Mouse (Mus musculus) kidney, adult 18-20 months (tissue): ENCODE results near the gene Tekt5.

Experiments used
- DNase-seq: peaks from one replicate; pipeline ENCODE4 v3.0.0; 2021

The Tekt5 gene

DNA sequence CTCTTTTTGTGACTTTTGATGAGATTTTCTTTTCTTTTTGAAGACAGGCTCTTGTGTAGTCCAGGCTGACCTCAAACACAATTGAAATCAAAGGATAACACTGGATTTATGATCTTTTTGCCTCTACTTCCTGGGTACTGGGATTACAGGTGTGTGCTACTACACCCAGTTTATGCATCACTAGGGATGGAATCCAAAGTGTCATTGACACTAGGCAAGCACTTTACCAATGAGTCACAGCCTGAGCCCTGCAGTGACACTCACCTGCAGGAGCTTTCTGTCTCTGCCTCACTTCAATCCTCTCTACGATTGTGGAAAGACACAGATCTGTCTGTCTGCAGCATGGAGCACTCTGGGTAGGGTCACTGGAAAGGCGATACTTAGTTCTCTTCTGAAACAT, 59.3 kb downstream of the Tekt5 start:
- no peak for DNase-seq

DNA sequence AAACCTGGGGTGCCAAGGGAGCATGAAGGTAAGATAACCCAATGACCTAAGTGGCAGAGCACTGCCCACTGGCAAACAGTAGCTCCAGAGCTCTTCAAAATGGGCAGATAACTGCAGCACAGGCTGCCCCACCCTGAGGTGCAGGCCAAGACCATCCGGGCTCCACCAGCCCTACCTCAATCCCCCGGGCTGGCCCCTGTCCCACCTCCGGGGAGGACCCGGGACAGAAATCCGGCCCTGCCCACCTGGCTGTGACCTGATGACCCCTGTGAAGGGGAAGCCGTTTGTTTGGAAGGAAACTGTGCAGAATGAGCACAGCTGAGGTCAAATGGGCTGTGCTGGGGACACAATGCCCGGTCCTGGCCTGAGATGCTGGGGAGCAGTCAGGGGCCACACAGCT, 62.6 kb downstream of the Tekt5 start:
- no peak for DNase-seq

DNA sequence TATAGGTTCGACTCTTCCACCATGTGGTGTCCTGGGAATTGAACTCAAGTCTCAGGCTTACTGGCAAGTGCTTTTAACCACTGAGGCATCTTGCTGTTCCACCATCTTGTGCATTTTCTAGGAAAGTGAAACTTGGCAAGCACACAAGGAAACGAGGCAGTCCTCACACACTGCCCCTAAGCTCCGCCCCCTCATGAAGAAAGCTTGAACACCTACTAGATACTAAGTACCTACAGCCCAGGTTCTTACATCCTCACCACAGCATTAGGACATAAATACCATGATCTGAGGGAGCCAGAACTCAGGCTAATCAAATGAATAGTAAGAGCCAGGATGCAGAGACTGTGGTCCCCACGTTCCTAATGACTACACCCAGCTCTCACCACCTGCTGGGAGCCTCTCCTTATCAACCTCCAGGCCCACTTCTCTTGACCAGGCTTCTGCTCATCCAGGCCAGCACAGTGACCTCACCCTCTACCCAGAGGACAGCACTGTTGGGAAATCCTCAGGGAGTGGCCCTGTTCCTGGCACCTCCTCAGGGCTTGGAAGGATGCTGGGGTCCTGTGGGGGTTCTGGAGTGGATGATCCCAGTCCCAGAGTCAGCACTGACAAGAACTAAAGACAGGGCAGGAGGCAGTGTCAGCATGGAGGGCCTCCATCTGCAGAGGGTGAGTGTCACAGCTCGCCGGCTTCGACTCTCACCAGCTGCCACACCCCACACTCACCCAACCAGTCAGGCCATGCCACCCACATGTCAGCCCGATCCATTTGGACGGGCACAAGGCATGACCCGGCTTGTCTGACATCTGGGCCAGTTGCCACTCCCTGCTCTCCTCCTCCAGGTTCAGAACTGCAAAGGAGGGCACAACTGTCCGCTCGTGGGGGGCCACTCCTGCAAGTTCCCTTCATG, 64.4 kb downstream of the Tekt5 start:
- DNase-seq = no peak

DNA sequence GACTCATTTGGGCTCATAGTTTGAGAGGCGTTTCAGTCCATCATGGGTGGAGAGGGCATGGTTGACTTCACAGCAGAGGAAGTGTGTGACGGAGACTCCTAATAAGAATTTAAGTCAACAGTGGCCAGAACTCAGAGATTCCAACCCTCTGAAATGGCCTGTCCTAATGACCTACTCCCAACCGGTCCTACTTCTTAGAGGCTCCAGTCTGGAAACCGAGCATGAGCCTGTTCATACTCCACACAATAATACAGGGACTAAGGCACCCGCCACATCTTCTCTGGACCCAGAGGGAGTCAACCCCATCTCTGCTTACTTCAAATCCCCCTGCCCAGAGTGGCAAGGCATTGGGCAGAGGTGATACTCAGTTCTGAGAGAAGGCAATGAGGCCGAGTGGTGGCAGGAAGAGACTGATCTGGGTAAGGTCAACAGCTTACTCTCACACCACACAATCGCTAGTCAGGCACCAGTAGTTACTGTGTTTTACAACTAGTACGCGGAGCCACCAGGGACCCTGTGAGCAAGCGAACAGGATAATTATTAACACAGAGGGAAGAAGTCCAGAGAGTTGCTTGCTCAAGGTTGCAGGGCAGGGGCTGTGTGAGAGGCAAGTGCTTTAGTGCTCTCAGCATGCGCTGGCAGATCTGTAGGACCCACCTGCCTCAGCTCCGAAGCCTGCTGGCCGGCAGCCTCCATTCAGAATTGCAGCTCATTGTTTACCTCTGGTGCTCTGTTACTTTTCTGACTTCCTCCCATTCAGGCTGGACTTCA, 67.5 kb downstream of the Tekt5 start:
- DNase-seq = peak; percentile 28

DNA sequence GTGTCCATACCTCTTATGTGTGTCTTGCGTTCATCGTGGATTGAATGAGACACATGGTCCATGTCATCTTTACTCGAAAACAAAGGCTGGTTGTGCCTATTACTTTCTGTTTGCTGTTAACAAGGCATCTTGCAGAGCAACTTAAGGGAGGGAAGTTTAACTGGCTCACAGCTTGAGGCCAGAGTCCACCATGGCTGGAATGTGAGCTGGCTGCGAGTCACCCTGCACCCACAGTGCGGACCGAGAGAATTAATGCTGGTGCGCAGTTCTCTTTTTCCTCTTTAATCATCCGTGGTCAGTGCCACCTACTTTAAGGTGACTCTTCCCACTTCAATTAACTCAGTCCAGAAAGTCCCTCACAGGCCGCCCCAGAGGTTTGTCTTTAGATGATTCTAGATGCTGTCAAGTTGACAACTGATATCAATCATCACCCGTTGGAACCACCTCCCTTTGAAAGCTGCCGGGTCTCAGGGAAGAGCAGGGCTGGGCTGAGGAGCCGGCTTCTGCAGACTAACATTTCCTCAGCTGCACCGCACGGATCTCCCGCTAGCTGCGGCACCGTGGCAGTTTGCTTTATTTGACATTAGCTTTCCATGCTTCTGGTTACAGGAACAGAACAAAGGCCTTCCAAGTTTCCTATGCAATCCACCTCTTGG, 75.2 kb downstream of the Tekt5 start:
- DNase-seq = peak; percentile 46

GRCm38 (mm10) chr16:10317197-10317544, 78.1 kb downstream of the Tekt5 start:
- no peak for DNase-seq

DNA sequence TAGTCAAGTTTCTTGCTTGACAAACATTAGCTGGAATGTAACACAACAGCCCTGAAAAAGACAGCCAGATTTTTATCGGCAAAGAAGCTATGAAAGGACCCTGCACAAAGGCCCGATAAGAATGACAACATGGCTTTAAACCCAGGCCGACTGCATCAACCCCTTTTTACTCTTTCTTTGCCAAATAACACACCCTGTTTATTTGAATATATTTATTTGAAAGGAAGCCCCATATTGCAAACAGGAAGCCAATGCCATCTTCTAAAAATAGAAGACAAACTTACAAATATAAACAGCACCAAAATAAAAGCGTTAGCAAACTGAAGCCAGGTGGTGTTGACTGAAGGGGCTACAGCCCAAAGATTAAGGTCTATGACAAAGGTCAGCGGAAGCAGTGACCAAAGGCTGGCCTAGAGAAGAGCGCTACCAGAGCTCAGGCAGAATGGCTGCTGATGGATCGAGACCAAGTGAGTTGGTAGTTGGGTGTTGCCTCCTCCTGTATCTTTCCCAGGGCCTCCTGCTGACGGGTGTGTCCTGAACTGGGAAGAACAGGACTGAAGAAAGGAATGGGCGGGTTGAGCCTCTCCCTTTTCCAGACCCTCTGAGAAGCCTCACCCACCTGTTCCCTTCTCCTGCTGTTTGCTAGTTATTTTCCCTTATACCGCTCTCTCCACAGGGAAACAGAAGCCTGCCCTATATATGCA, 78.6 kb downstream of the Tekt5 start:
- DNase-seq = no peak

GRCm38 (mm10) chr16:10313646-10314088, 81.6 kb downstream of the Tekt5 start, which contains the start of gene Emp2:
Emp2 (minus strand) TSS chr16:10313968.
- DNase-seq = peak; percentile 62

GRCm38 (mm10) chr16:10313226-10313625, 82.1 kb downstream of the Tekt5 start:
- peak; percentile 8 for DNase-seq

GRCm38 (mm10) chr16:10311989-10312388, 83.3 kb downstream of the Tekt5 start:
- DNase-seq = no peak

DNA sequence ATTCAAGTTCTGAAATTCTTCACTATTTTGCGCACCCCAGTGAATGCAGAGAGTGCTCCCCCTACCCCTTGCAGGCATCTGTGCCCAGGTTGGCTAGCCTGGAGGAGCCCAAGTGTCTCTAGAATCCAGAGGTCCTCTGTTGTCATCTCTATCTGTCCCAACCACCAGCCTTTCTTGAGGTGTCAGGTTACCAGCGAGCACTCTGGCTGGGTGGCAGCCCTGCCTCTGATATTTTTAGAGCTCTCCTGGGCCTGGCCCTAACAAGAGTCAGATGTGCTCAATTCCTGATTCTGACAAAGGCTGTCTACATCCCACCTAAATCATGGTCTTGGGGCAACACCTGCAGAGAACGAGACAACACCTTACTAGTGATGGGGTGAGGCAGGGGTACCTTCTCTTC, 84.2 kb downstream of the Tekt5 start:
- DNase-seq = no peak

DNA sequence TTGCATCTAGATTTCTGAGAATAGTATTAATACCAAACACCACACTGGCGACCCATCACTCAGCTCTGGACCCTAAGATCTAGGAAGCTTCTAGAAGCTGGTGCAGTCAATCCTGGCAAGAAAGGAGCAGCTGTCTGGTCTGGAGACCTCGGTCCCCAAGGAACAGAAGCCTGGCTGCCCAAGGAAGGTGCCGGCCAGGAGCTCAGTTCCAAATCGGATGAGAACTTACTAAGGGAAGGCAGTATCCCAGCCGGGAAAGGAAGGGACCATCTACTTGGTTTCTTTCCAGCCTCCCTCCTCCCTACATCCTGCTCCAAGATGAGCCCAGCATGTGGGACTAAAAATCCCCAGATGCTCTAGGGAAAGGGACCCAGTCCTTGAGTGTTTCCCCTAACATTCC, 84.8 kb downstream of the Tekt5 start:
- DNase-seq = no peak
